Mouse (Mus musculus) ES-Bruce4 (cell line): ENCODE data around the gene Rhobtb1.

Experiments
- CTCF ChIP-seq: IDR thresholded peaks from one replicate; pipeline ENCODE4 v1.8.1; 2011; ENCODE audit warnings: low read depth, low read length
- POLR2A ChIP-seq: IDR thresholded peaks from one replicate; pipeline ENCODE4 v1.8.1; 2011; ENCODE audit warnings: low read length; ENCODE audit not compliant: insufficient read depth

GRCm38 (mm10) chr10:69118893-69119292, 32.3 kb upstream of the Rhobtb1 start:
- TF ChIP-seq CTCF, result no peak
- no peak for TF ChIP-seq POLR2A
